Mouse (Mus musculus) liver, adult 10 weeks (tissue): ENCODE measurements around the gene Rbm3. TPM values are rescaled to one million over a fixed set of nuclear protein-coding genes. Genes with fewer than 3 reads are reported as not detected.

Experiments
- polyA plus RNA-seq: library from polyadenylated mRNA; stranded (reverse); fragments of 350-450 nt; fragmentation: Illumina TruSeq; extraction: RNeasy Lipid Tissue Mini Kit (QIAGEN cat#74804); gene quantifications from one replicate; pipeline ENCODE4 v1.2.3, GENCODE M21; 2014; ENCODE audit warnings: low read depth, low replicate concordance

Gene Rbm3
- polyA plus RNA-seq: 91.4 TPM

DNA sequence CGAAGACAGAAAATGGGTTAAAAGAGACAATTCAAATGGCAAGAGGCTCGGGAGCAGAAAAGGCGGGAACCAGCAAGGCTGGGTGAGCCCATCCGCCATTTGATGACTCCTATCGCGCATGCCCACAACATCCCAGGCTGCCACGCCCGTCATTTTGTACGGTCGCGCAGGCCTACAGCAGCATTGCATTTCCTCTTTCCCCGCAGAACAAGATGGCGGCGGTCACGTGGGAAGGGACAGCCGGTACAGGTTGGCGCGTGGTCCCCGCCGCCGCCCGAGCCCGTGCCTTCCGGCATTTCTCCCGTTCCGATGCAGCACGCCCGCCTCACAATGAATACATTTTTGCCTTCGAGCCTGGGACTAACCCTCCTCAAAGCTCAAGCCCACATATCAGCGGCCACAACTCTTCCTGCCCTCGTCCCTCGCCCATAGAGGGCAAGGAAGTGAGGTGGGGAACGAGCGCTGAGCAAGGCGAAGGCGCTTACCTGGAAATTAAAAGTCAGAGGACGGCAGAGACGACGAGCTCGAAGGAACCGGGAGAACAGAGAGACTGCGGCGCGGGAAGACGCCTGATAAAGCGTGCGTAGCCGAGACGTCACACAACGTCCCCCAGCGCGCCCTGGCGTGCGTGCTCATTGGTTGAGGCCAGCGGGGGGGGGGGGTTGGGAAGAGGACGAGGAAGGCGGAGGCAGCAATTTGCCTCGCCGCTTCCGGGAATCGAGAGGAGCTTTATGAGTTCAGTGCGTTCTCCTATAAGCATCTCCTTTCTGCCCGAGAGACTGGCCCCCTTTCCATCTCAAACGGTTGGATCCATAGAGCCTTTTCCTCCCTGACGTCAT is at the start of gene Rbm3:
Rbm3 (minus strand) TSS at position 728 of the 839 bp plus-strand sequence.

DNA sequence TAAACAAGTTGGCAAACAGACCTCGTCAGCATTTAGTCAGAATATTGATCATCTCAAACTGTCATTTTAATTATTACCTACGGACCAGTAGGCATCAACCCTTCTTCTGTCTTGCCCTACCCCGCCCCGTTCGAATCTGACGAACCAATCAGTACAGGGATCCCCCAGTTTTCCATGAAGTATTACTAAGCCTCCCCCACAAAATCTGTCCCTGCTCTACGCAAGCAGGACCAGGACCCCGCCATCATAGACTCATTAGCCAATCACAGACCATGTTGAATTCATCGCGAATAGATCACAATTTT is 47.7 kb upstream of the Rbm3 start, which contains the start of gene Ebp:
Ebp (minus strand) TSS at position 94 of the 305 bp plus-strand sequence.

DNA sequence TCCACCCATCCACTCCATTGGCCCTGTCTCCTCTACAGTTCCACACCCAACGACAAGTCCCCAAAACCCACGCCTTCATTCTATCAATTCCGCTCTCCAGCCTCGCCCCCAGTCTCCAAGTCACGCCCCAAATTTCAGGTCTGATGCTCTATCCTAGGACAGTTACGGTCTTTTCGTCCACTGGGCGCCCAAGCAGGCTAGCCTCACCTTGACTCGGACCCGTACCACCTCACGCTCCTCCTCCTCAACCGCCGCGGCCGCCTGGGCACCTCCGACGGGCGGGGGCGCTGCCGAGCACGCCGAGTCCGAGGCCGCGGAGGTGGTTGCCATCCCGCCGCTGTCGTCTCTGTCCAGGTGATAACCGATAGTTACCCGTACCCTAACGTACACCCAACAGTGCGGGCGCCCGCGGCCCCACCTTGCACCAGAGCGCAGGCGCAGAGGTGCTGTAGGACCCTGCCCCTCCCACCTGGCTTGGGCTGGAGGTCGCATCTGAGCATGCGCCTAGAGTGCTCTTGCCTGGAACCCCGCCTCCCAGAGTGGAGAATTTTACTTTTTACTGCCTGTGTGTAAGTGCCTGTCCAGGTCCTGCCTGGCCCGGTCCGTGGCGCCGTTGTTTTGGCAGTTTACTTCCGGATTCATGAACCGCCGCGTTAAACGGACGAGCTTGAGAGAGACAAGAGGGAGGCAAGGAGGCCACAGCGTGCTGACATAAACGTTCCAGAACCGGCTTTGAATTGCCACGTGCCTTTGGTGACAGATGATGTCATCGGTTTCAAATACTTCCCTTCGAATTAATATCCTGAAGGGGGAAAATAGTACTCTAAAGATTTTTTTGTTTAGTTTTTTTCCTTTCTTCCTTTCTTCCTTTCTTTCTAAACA is 30.1 kb upstream of the Rbm3 start, which contains the start of gene Tbc1d25:
Tbc1d25 (minus strand) TSS at position 678 of the 882 bp plus-strand sequence.

DNA sequence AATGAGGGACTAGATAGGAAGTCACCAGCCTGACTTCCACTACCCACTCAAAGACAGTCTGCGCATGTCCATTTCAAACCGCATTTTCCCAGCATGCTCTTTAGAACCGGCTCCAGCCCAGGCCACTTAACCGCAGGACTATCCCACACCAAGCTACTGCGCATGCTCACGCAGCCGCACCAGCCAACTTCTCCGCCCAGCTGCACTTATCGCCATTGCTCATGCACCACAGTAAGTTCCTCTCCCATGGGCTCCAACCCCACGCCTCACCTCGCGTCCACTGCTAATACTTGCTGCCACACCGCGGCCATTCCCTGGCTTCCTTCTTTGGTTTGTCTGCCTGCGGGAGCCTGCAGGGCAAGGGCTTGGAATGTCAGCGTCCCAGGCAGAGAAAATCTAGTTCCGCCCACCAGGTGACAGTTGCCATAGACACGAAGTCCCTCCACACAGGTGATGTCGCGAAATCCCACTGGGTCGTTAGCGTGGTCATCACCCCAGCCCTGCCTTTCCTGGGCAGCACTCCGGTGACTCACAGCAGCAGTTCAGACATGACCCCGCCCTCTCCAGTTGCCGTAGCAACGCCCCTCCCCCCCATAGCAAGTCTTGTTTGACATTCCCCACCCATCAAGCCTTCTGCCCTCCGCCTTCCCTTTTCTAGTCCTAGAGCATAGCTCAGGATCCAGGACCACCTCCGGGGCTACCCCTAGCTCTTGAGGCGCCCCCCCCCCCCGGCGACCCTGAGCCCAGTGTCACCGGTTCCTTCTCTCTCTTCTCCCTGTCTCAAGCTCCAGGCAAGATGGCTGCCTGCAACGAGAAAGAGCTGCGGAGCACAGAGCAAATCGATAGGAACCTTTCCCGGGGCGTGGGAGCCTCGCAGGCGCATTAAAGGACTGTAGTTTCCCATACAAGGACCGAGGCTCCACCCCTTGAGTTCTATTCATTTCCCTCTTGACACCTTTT is 13.4 kb downstream of the Rbm3 start, which contains the start of gene Wdr13:
Wdr13 (minus strand) TSS at position 876 of the 960 bp plus-strand sequence.

GRCm38 (mm10) chrX:8090346-8090953 is 55.2 kb downstream of the Rbm3 start, which contains the start of gene Was:
Was (minus strand) TSS chrX:8090498.

Other genes with a start within 250 kb of the Rbm3 start
- gene Pqbp1, start 246.6 kb downstream of the Rbm3 start, polyA plus RNA-seq: 13.4 TPM
- 4.2 TPM for gene Timm17b, start 246.5 kb downstream of the Rbm3 start, polyA plus RNA-seq
- gene Gm10491, start 238.0 kb downstream of the Rbm3 start, polyA plus RNA-seq: not detected
- not detected for gene Gm10490, start 236.3 kb downstream of the Rbm3 start, polyA plus RNA-seq
- not detected for gene Pcsk1n, start 226.1 kb downstream of the Rbm3 start, polyA plus RNA-seq
- not detected for gene Eras, start 217.3 kb downstream of the Rbm3 start, polyA plus RNA-seq
- 2.6 TPM for gene Hdac6, start 198.0 kb downstream of the Rbm3 start, polyA plus RNA-seq
- not detected for gene Gata1, start 167.8 kb downstream of the Rbm3 start, polyA plus RNA-seq
- gene Glod5, start 127.4 kb downstream of the Rbm3 start, polyA plus RNA-seq: 0.93 TPM
- 3.0 TPM for gene Suv39h1, start 71.1 kb downstream of the Rbm3 start, polyA plus RNA-seq
- 0.48 TPM for gene Was, start 55.4 kb downstream of the Rbm3 start, polyA plus RNA-seq
- gene Wdr13, start 13.0 kb downstream of the Rbm3 start, polyA plus RNA-seq: 17.7 TPM
- gene Tbc1d25, start 30.3 kb upstream of the Rbm3 start, polyA plus RNA-seq: not detected
- gene Ebp, start 47.6 kb upstream of the Rbm3 start, polyA plus RNA-seq: 166 TPM
- gene Porcn, start 60.6 kb upstream of the Rbm3 start, polyA plus RNA-seq: 1.2 TPM
- 12.4 TPM for gene Ftsj1, start 106.5 kb upstream of the Rbm3 start, polyA plus RNA-seq
- gene Slc38a5, start 125.3 kb upstream of the Rbm3 start, polyA plus RNA-seq: not detected
- gene Ssxb10, start 181.5 kb upstream of the Rbm3 start, polyA plus RNA-seq: not detected
- gene Ssxb9, start 221.1 kb upstream of the Rbm3 start, polyA plus RNA-seq: not detected